Mouse (Mus musculus) embryonic fibroblast, embryonic 13.5 days (primary cell): ENCODE measurements around the gene Tmem117.

Experiments
- CTCF ChIP-seq: IDR thresholded peaks from 2 replicates; pipeline ENCODE4 v1.5.1; 2011; ENCODE audit warnings: mild to moderate bottlenecking, control low read depth, low read length, moderate library complexity, borderline replicate concordance; ENCODE audit not compliant: insufficient read depth
- POLR2A ChIP-seq: IDR thresholded peaks from 2 replicates; pipeline ENCODE4 v1.6.1; 2011; ENCODE audit warnings: low read depth, mild to moderate bottlenecking, control low read depth, low read length, moderate library complexity

- no peak for TF ChIP-seq CTCF
- no peak for TF ChIP-seq POLR2A
Observed at GRCm38 (mm10) chr15:94933480-94933879, 304.4 kb downstream of the Tmem117 start.
